Mouse (Mus musculus): ENCODE data around the gene Gm17728. TPM values are rescaled to one million over a fixed set of nuclear protein-coding genes. Genes with fewer than 3 reads are reported as not detected.
"Not testable (repeated sequence)": the region's sequence is repeated elsewhere in the genome, so short reads cannot be mapped to it uniquely, and the experiment has no call there.

The Gm17728 gene
- not detected for total RNA-seq (2022)

DNA sequence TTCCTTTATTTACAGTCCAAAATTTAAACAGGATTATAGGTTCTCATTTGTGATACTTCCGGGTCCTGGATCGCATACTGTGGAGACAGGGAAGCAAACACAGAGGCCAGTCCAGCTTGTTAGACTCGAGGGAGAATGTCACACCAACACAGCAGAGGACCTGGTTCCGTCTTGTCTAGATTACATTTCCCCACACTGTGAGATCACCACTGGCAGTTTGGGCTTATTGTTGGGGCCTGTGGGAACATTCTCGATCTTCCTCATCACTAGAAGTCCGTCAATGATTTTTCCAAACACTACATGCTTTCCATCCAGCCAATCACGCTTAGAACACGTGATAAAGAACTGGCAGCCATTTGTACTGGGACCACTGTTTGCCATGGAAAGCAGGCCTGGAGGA lies at the start of gene Gm17728:
Gene Gm17728, plus strand, starts transcription at position 301 of the 400 bp plus-strand sequence.
- DNase-seq (ENCODE audit: low spot score), result not testable (repeated sequence)

GRCm38 (mm10) chr17:9397493-9397892 lies 24.4 kb upstream of the Gm17728 start:
- no peak for DNase-seq (ENCODE audit: low spot score)

DNA sequence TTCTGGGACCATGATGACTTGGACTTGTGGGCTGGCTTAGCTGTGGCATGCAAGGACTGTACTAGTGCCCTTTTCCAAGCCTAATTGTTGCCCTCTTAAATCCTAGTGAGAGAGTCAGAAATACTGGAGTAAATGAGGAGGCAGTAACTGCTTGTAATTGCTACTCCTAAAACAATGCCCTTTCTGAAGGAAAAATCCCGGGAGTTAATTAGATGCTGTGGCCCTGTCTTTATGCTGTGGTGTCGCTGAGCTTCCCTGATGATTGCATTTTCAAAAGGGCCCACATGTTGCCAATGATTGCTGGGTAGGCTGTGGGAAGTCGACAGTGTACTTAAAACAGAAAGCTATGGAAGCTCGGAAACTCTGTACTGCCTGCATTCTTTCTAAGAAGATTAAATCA lies 23.3 kb upstream of the Gm17728 start:
- DNase-seq (ENCODE audit: low spot score), result no peak

- DNase-seq (ENCODE audit: low spot score), result no peak
Observed at GRCm38 (mm10) chr17:9403991-9404390, 17.9 kb upstream of the Gm17728 start.

GRCm38 (mm10) chr17:9407640-9408039 lies 14.2 kb upstream of the Gm17728 start:
- peak; percentile 1 for DNase-seq (ENCODE audit: low spot score)

- DNase-seq (ENCODE audit: low spot score), result no peak
Observed at GRCm38 (mm10) chr17:9419016-9419415, 2.8 kb upstream of the Gm17728 start.

DNA sequence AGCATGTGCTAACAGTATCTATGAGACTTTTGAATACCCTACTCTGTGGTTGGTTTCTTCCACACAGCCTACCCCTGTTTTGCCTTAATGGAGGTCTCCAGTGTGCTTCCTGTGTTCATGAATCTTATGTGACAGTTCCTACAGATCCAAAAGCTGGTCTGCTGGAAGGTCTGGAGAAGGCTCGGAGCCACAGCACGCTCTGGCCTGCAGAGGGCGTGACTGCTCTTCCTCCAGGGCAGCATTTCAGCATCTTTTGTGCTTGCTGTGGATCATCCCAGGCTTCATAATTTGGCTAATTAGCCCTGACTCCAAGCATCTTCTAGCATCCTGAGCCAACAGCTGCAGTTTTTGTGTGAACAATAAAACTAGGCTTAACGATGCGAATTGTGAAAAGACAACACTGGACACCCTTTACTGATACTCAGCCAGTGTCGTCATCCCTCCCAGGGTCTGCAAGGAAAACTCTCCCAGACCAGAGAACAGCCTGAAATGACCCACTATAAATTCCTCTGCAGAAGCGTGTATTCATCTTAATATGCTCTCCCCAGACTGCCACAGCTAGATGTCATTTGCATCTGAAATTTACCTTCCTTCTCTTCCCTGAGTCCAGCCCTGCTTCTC lies 6.6 kb downstream of the Gm17728 start:
- no peak for DNase-seq (ENCODE audit: low spot score)

- no peak for DNase-seq (ENCODE audit: low spot score)
Observed at GRCm38 (mm10) chr17:9439997-9440655, 18.3 kb downstream of the Gm17728 start.

- no peak for DNase-seq (ENCODE audit: low spot score)
Observed at GRCm38 (mm10) chr17:9456406-9456805, 34.5 kb downstream of the Gm17728 start.

DNA sequence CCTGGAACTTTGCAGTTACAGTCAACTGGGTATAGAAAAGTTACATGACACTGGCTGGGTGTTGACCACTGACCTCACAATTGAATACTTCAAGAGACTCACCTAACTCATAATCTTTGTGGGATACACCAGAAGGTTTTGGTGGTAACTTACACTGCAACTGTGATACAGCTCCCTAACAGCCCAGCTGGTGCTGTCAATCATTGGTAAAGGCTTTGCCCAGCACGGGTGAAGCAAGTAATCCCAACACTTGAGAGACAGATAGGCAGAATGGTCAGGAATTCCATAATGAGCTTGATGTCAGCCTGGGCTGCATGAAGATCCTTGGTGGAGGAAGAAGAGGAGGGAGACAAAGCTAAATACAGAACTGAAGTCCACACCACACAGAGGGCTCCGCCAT lies 39.0 kb downstream of the Gm17728 start:
- DNase-seq (ENCODE audit: low spot score), result no peak

Other genes starting within 250 kb of the Gm17728 start
- gene Pabpc6, start 247.7 kb downstream of the Gm17728 start, total RNA-seq (2022), result not detected

Data from heart, adult 8-10 months (tissue).